Mouse (Mus musculus): Measurements from ENCODE around the gene Lpp. TPM values are rescaled to one million over a fixed set of nuclear protein-coding genes. Genes with fewer than 3 reads are reported as not detected.

Lpp gene
- total RNA-seq, 4 experiments from 2014 or later = 21.5 to 24.7 (median 23.3) TPM

- no peak for DNase-seq (ENCODE audit: low spot score)
Measured at GRCm38 (mm10) chr16:24435115-24435553, 41.8 kb downstream of the Lpp start.

GRCm38 (mm10) chr16:24438438-24438837 is 45.1 kb downstream of the Lpp start:
- no peak for DNase-seq (ENCODE audit: low spot score)

GRCm38 (mm10) chr16:24441338-24441737 is 48.0 kb downstream of the Lpp start:
- DNase-seq (ENCODE audit: low spot score) = no peak

GRCm38 (mm10) chr16:24442500-24443122 is 49.3 kb downstream of the Lpp start:
- DNase-seq (ENCODE audit: low spot score) = no peak

- DNase-seq (ENCODE audit: low spot score) = no peak
Measured at GRCm38 (mm10) chr16:24443123-24443515, 49.8 kb downstream of the Lpp start.

- no peak for DNase-seq (ENCODE audit: low spot score)
Measured at GRCm38 (mm10) chr16:24443555-24443954, 50.2 kb downstream of the Lpp start.

- no peak for DNase-seq (ENCODE audit: low spot score)
Measured at GRCm38 (mm10) chr16:24444818-24445217, 51.5 kb downstream of the Lpp start.

GRCm38 (mm10) chr16:24445473-24445872 is 52.2 kb downstream of the Lpp start:
- no peak for DNase-seq (ENCODE audit: low spot score)

GRCm38 (mm10) chr16:24446449-24446848 is 53.1 kb downstream of the Lpp start:
- no peak for DNase-seq (ENCODE audit: low spot score)

GRCm38 (mm10) chr16:24447666-24448492 is 54.6 kb downstream of the Lpp start:
- no peak for DNase-seq (ENCODE audit: low spot score)

GRCm38 (mm10) chr16:24448493-24448845 is 55.2 kb downstream of the Lpp start:
- no peak for DNase-seq (ENCODE audit: low spot score)

GRCm38 (mm10) chr16:24449806-24450205 is 56.5 kb downstream of the Lpp start:
- peak; percentile 43 for DNase-seq (ENCODE audit: low spot score)

- DNase-seq (ENCODE audit: low spot score) = no peak
Measured at GRCm38 (mm10) chr16:24450256-24450655, 56.9 kb downstream of the Lpp start.

- no peak for DNase-seq (ENCODE audit: low spot score)
Measured at GRCm38 (mm10) chr16:24451123-24451522, 57.8 kb downstream of the Lpp start.

GRCm38 (mm10) chr16:24453536-24453935 is 60.2 kb downstream of the Lpp start:
- no peak for DNase-seq (ENCODE audit: low spot score)

GRCm38 (mm10) chr16:24454493-24454892 is 61.2 kb downstream of the Lpp start:
- no peak for DNase-seq (ENCODE audit: low spot score)

GRCm38 (mm10) chr16:24455361-24455855 is 62.1 kb downstream of the Lpp start:
- DNase-seq (ENCODE audit: low spot score) = no peak

GRCm38 (mm10) chr16:24463842-24464241 is 70.5 kb downstream of the Lpp start:
- no peak for DNase-seq (ENCODE audit: low spot score)

- no peak for DNase-seq (ENCODE audit: low spot score)
Measured at GRCm38 (mm10) chr16:24464436-24464835, 71.1 kb downstream of the Lpp start.

GRCm38 (mm10) chr16:24465633-24466032 is 72.3 kb downstream of the Lpp start:
- DNase-seq (ENCODE audit: low spot score) = no peak

GRCm38 (mm10) chr16:24467544-24468290 is 74.4 kb downstream of the Lpp start:
- DNase-seq (ENCODE audit: low spot score) = no peak

GRCm38 (mm10) chr16:24469313-24469712 is 76.0 kb downstream of the Lpp start:
- no peak for DNase-seq (ENCODE audit: low spot score)
